Mouse (Mus musculus) intestine, embryonic 14.5 days (tissue): Measurements from ENCODE around the gene Slc25a23. TPM values are rescaled to one million over a fixed set of nuclear protein-coding genes. Genes with fewer than 3 reads are reported as not detected.
A peak's percentile ranks its signal among the peaks of the same experiment; 100 is the strongest.

ENCODE experiments used
- ATAC-seq: fragments of 200-750 bp; cut with Nextera tagmentation; replicated peaks from 2 replicates; pipeline ENCODE4 v1.8.0; 2017; ENCODE audit warnings: low read depth, moderate number of reproducible peaks, moderate TSS enrichment, moderate library complexity; ENCODE audit not compliant: low FRiP score, low TSS enrichment
- DNase-seq: peaks from one replicate; pipeline ENCODE4 v3.0.0-alpha.2; 2018; ENCODE audit warnings: low spot score
- H3K27ac ChIP-seq: fragments of 300-500 bp; sonication (generic); 2 replicates; pipeline ENCODE4 v1.5.1; 2014; ENCODE audit warnings: low read depth, mild to moderate bottlenecking, control low read depth
- H3K27me3 ChIP-seq: fragments of 300-500 bp; sonication (generic); replicated peaks from 2 replicates; pipeline ENCODE4 v1.6.1; 2014; ENCODE audit warnings: low read length, control low read depth; ENCODE audit not compliant: control insufficient read depth, insufficient read depth
- H3K36me3 ChIP-seq: fragments of 300-500 bp; sonication (generic); 2 replicates; pipeline ENCODE4 v1.6.1; 2014; ENCODE audit warnings: low read length, control low read depth; ENCODE audit not compliant: control insufficient read depth, insufficient read depth
- H3K4me1 ChIP-seq: fragments of 300-500 bp; sonication (generic); replicated peaks from 2 replicates; pipeline ENCODE4 v1.6.1; 2014; ENCODE audit warnings: low read length, control low read depth, mixed read lengths; ENCODE audit not compliant: control insufficient read depth, insufficient read depth
- H3K4me2 ChIP-seq: fragments of 300-500 bp; sonication (generic); 2 replicates; pipeline ENCODE4 v1.6.1; 2014; ENCODE audit warnings: low read length
- H3K4me3 ChIP-seq: fragments of 300-500 bp; sonication (generic); 2 replicates; pipeline ENCODE4 v1.5.1; 2014; ENCODE audit warnings: low read depth, low read length, control low read depth, mixed read lengths
- H3K9ac ChIP-seq: fragments of 300-500 bp; sonication (generic); 2 replicates; pipeline ENCODE4 v1.6.1; 2014; ENCODE audit warnings: mild to moderate bottlenecking, low read length
- H3K9me3 ChIP-seq: fragments of 300-500 bp; sonication (generic); 2 replicates; pipeline ENCODE4 v1.6.1; 2016; ENCODE audit warnings: low read length, control low read depth; ENCODE audit not compliant: control insufficient read depth
- WGBS: fragments of 180-500 bp; shearing (Covaris S2); extraction: QIAGEN DNeasy Blood & Tissue Kit; methylation state at CpG from one replicate; pipeline ENCODE4 v1.1.7; 2014; 5-methylcytosine and 5-hydroxymethylcytosine counted together
- polyA plus RNA-seq: library from polyadenylated mRNA; unstranded; fragments of >200 nt; fragmentation: Nextera tagmentation; extraction: Ambion mirVana; gene quantifications from 2 replicates; pipeline ENCODE4 v1.2.1, GENCODE M21; 2014

Slc25a23 gene
- polyA plus RNA-seq, 1 experiment from 2014 or later = 11.2 TPM

DNA sequence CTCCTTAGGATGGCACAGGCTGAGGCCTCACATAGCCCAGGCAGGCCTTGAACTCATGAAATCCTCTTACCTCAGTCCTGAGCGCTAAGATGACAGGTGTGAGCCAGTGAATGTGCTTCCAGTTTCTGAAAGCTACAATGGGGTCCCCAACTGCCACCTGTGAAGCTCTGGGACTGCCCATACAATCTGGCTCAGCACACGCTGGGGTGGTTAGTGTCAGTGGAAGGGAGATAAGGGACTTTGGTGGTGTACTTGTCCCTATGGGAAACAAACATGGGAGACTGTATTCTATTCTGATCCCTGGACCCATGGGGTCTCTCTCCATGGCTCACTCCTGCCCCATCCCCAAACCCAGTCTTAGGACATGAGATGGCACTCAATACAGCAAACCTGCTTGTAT lies 40.0 kb downstream of the Slc25a23 start:
- H3K36me3 ChIP-seq = peaks cover 50% of the 10 kb centered on the region

DNA sequence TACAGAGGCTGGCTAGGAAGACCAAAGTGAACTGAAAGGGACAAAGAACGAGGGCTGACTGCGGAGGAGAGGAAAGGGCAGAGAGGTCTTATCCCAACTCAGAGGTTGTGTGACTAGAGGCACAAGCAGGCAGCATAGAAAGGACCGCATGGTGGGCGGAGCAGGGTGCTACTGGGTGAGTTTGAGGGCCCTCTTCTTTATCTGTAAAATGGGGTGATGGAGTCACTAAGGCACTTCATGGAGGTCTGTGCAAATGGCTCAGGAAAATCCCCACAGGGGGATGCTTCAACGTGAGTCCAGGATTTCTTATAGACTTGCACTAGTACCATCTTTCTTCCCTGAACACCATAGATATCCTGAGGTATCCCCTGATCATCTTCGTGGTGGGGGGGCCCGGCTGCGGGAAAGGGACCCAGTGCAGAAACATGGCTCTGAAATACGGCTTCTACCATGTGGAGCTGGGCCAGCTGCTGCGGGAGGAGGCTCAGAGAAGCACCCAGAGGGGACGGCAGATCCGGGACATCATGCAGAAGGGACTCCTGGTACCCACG lies 47.3 kb downstream of the Slc25a23 start:
- peak overlapping the region; percentile 79 for H3K4me2 ChIP-seq
- no peak for ATAC-seq
- no peaks in the 10 kb centered on the region for H3K27me3 ChIP-seq
- no peaks in the 10 kb centered on the region for H3K9me3 ChIP-seq
- WGBS = 69% methylated on average over 13 of the region's 13 CpGs
- no peak for DNase-seq
- peak overlapping the region; percentile 77 for H3K9ac ChIP-seq
- H3K36me3 ChIP-seq = peaks cover 20% of the 10 kb centered on the region
- peaks cover 11% of the 10 kb centered on the region; the same call in 1 of the 2 replicates for H3K4me1 ChIP-seq
- H3K4me3 ChIP-seq = peak overlapping the region; percentile 65
- peak overlapping the region; percentile 93 for H3K27ac ChIP-seq

More for the DNA sequence above, 40.0 kb downstream of the Slc25a23 start:
- ATAC-seq (no peak), DNase-seq (no peak)
- no peaks in the 10 kb centered on the region for H3K4me1 ChIP-seq
- no peak overlapping the region for H3K4me3 ChIP-seq
- no peaks in the 10 kb centered on the region for H3K9me3 ChIP-seq
- WGBS = 89% methylated on average over 2 of the region's 2 CpGs
- H3K4me2 ChIP-seq = no peak overlapping the region
- H3K27me3 ChIP-seq = no peaks in the 10 kb centered on the region
- H3K9ac ChIP-seq = no peak overlapping the region
- H3K27ac ChIP-seq = no peak overlapping the region

DNA sequence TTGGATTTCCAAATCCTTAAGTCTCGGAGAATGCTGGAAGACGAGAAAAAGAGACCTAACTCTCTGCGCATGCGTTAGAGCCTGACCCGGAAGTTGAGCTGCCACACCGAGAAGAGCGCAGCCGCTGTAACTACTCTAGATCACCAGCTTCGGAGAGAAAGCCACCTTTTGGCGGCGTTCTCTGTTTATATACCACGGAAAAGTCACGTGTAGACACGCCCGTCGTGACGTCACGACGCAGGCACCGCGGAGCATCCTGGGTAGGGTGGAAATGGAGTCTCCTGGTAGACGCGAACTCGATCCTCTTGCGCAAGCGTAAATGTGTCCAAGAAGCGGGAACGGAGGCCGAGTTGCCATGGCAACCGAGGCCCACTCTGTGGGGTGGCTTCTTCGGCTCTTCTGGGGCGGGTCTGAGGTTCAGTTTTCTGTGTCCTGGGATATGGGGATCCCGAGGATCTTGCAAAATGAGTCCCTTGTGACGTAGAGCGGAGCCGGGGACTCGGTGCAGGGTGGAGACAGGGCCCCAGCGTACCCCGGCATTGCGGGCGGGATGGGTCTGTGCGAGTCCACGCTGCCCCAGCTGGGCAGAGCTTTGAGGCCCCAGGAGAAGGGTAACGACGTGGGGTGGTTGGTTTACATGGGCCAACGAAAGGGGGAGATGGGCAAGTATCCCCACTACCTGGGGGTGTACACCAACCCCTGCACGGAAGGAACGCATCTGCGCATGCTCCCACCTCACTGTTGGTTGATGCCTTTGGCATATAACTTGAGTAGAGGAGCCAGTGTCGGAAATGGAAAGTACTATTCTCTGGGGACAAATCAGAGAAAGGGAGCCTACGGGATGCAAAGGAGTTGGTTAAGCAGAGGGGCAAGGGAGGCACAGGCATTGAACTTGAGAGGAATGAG lies 48.2 kb downstream of the Slc25a23 start, which contains the start of the genes Gtf2f1 and Gm17949:
Gene Gtf2f1 (minus strand): TSS at position 53 of the 906 bp plus-strand sequence.
Gene Gm17949 (plus strand): TSS at position 234 of the 906 bp plus-strand sequence.
- Histone ChIP-seq H3K4me3 (peak within 1 kb of the TSS; percentile 65), H3K27me3 (no peaks in the 10 kb centered on the region), H3K4me2 (peak within 1 kb of the TSS; percentile 96), H3K36me3 (peaks cover 29% of the 10 kb centered on the region), H3K9ac (peak within 1 kb of the TSS; percentile 77), H3K9me3 (no peaks in the 10 kb centered on the region), H3K27ac (peak within 1 kb of the TSS; percentile 93), H3K4me1 (peaks cover 11% of the 10 kb centered on the region; the same call in 1 of the 2 replicates)
- DNase-seq (peak; percentile 99), ATAC-seq (peak; percentile 95)
- under 1% methylated on average over 51 of the region's 51 CpGs for WGBS

DNA sequence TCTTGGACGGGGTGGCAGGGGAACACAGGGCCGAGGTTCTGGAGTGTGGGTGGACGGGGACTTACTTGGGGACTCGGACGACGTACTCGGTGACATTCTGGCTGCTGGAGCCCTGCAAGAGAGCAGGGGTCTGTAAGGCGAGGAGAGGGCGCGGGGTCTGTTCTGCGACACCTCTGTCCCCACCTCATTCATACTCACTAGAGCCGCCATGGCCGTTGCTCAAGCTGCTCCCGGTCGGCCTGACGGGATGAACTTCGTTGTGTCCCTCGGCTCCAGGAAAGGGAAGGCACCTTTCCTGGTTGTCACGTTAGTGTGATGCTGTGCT lies 48.8 kb downstream of the Slc25a23 start:
- DNase-seq (no peak), ATAC-seq (peak; percentile 58)
- WGBS = under 1% methylated on average over 19 of the region's 19 CpGs
- H3K9ac ChIP-seq = peak overlapping the region; percentile 45
- H3K4me1 ChIP-seq = peaks cover 11% of the 10 kb centered on the region; the same call in 1 of the 2 replicates
- peaks cover 35% of the 10 kb centered on the region for H3K36me3 ChIP-seq
- no peaks in the 10 kb centered on the region for H3K27me3 ChIP-seq
- H3K27ac ChIP-seq = peak overlapping the region; percentile 45; the same call in 1 of the 2 replicates
- H3K4me3 ChIP-seq = peak overlapping the region; percentile 65
- peak overlapping the region; percentile 96 for H3K4me2 ChIP-seq
- no peaks in the 10 kb centered on the region for H3K9me3 ChIP-seq

- H3K9me3 ChIP-seq = no peaks in the 10 kb centered on the region
- no peak for DNase-seq
- WGBS = 93% methylated on average over 13 of the region's 13 CpGs
- no peak overlapping the region for H3K9ac ChIP-seq
- H3K27ac ChIP-seq = no peak overlapping the region
- no peak overlapping the region for H3K4me3 ChIP-seq
- no peak overlapping the region for H3K4me2 ChIP-seq
- no peak for ATAC-seq
- peaks cover 11% of the 10 kb centered on the region; the same call in 1 of the 2 replicates for H3K4me1 ChIP-seq
- peaks cover 69% of the 10 kb centered on the region for H3K36me3 ChIP-seq
- H3K27me3 ChIP-seq = no peaks in the 10 kb centered on the region
These were observed 52.3 kb downstream of the Slc25a23 start for GRCm38 (mm10) chr17:57007137-57007905.

GRCm38 (mm10) chr17:57003994-57004393 lies 55.7 kb downstream of the Slc25a23 start:
- Histone ChIP-seq H3K4me2 (no peak overlapping the region), H3K9ac (no peak overlapping the region), H3K27me3 (no peaks in the 10 kb centered on the region), H3K36me3 (peaks cover 71% of the 10 kb centered on the region), H3K4me1 (no peaks in the 10 kb centered on the region), H3K9me3 (no peaks in the 10 kb centered on the region), H3K27ac (no peak overlapping the region), H3K4me3 (no peak overlapping the region)
- ATAC-seq (no peak), DNase-seq (no peak)
- 93% methylated on average over 7 of the region's 7 CpGs for WGBS

DNA sequence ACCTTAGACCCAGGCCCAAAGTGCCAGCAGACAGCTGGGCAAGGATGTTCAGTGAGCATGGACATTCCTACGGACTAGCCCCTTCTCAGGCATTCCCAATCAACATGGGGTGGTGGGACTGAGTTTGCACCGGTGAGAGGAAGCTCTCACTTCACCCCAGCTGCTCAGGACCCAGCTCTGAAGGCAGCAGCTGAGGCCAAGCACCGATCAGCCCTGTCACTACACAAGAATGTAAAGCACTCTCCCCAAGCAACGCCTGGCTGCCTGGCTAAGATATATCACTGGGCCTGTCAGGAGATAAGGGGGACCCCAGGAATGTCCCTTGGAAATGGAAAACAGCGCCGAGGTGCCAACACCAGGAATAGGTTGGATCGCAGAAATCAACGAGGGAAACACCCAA lies 58.4 kb downstream of the Slc25a23 start:
- WGBS = 50% methylated on average over 8 of the region's 8 CpGs
- no peak overlapping the region for H3K4me3 ChIP-seq
- peaks cover 6% of the 10 kb centered on the region for H3K4me1 ChIP-seq
- no peak overlapping the region for H3K27ac ChIP-seq
- H3K9ac ChIP-seq = no peak overlapping the region
- no peaks in the 10 kb centered on the region for H3K9me3 ChIP-seq
- DNase-seq = no peak
- H3K4me2 ChIP-seq = no peak overlapping the region
- ATAC-seq = no peak
- peaks cover 52% of the 10 kb centered on the region for H3K36me3 ChIP-seq
- H3K27me3 ChIP-seq = no peaks in the 10 kb centered on the region

- DNase-seq (no peak), ATAC-seq (no peak)
- Histone ChIP-seq H3K4me2 (no peak within 1 kb of the TSS), H3K36me3 (peaks cover 52% of the 10 kb centered on the region), H3K27me3 (no peaks in the 10 kb centered on the region), H3K9ac (no peak within 1 kb of the TSS), H3K4me3 (no peak within 1 kb of the TSS), H3K27ac (no peak within 1 kb of the TSS), H3K9me3 (no peaks in the 10 kb centered on the region), H3K4me1 (peaks cover 6% of the 10 kb centered on the region)
- 89% methylated on average over 9 of the region's 9 CpGs for WGBS
These were observed 59.6 kb downstream of the Slc25a23 start, which contains the start of gene Pspn for GRCm38 (mm10) chr17:56999968-57000609. Gene Pspn, minus strand, starts transcription at chr17:57000018.
